Mouse (Mus musculus) v-Abl transformed pro-B cells (cell line): ENCODE results near the gene Gm28372.

ENCODE experiments used
- in situ Hi-C, 2 experiments: fragments of 400-800 bp; cut with MboI; formaldehyde crosslinking; loops; one replicate each; pipeline ENCODE4 v1.15.1; 2025; ENCODE audit not compliant: unreplicated experiment in 2 of 2

Gm28372 gene

DNA sequence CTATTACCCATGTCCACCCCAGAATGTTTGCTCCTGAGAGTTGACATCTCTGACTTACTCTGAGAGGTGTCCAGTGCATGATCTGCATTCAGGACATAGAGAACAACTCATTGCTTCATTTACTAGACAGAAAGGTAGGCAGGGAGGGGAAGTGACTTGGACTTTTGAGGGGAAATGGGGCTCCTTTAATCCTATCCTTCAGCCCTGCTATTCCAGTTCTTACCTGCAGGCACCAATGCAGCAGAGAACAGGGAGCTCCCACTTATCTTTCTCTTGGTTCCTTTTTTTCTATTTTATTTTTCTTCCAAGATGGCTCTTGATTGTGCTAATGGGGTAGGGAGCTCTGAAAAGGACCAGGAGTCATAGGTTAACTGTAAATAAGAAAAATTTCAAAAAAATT lies 43.4 kb downstream of the Gm28372 start:
- in situ Hi-C loops: loop anchor here (5.0 kb wide), 2 partner anchors 109 to 114 kb away; partner anchors contain the start of gene Mrps26 (in 1 of the 2)

DNA sequence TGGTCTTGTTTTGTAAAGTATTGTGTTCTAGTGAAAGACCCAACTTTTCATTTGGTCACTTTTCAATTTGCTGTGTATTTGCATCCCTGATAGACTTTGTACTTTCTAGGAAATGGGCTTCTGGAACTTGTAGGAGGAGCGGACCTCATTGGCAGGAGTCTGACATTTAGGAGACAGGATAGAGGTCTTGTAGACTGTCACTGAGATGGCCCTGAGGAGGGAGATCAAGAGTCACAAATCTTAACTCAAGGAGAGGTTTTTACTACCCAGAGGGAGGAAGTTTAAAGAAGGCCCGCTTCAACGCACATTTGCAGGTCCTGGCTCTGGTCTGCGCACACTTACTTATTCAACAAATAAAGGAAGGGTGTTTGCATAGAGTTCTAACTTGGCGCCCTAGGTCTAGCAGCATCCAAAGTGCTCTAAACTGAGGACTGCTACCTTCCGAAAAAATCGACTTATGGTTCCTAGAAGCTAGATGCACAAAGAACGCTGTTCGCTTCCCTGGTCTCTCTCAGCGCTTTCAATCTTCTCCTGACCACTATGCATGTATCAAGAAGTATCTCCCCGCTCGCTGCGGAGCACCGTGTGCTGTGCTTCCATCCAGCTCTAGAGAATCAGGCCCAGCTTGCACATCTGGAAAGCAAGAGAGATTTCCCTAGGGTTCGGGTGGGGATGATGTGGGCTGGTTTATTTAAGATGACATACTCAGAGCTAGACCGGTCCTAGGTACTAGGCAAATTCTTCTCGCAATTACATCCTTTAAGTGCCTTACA lies 44.2 kb downstream of the Gm28372 start:
- in situ Hi-C loops: loop anchor here (5.0 kb wide), 2 partner anchors 108 to 113 kb away; partner anchors contain the start of gene Mrps26 (in 1 of the 2)

DNA sequence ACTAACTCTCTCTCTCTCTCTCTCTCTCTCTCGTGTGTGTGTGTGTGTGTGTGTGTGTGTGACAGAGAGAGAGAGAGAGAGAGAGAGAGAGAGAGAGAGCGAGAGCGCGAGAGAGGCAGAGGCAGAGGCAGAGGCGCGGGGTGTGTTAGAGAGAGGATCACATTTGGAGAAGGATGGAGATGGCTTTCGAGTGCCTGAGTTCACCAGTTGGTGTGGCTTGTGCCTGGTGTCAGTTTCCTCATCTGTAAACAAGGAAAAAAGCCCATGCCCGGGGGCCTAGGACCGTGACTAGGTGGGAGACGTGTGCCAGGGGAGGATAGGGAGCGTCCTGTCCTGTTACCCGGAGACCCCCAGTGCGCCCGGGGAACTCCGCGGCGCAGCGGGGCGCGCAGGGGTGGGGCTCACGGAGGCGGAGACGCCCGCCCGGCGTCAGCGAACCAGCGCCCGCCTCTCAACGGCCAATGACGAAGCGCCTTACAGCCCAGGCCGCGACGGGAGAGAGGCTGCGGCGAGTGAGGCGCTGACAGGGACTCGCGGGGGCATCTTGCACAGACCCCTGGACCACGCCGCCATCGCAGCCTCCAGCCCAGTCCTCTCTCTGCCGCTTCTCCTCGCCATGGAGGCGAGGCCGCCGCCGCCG lies 44.9 kb downstream of the Gm28372 start, which contains the start of gene Ptpra:
TSS of gene Ptpra (plus strand) at position 485 of the 640 bp plus-strand sequence.
- in situ Hi-C loops: loop anchor here (5.0 kb wide), 2 partner anchors 107 to 112 kb away; partner anchors contain the start of gene Mrps26 (in 1 of the 2)

DNA sequence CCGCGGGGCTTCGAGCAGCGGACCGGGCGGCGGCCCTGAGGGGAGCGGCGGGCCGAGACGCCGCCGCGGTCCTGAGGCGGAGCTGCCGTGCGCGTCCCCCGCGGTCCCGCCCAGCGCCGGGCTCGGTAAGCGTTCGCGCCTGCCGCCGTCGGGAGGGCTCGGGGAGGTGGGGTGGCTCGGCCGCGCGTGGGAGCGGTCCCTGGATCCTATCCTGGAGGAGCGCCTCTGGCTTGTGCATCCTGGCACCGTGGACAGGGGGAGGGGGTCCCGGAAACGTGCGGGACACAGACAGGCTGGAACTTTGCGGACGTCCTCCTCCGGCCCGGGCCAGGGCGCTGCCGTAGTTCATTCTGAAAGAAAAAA lies 45.4 kb downstream of the Gm28372 start:
- in situ Hi-C loops: no loop called here

DNA sequence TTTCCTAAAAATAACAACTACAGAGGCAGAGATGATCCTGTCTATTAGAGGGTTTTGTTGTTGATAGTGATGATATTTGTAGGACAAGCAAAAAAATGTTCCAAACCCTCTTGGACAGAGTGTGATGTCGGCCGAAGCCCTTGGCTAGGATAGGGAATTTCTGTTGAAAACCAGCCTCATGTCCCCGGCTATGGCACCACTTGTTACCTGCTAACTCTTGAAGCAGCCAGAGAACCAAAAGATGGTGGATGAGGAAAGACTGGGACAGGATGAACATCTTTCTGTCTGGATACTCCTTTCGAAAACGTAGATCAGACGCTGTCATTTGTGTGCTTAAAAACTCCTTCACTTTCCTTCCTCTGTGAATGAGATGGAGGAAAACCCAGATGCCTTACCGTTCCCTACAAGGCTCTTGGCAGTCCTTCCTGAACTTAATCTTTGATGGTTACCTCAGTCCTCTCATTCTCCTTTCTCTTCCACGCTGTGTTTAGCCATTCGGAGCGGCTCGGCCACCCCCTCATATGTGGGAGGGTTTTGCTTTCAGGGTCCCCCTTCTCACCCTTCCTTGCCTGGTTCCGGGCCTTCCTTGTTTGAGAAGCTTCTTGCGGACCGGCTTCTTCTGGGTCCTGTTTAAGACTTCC lies 46.2 kb downstream of the Gm28372 start:
- in situ Hi-C loops: no loop called here

DNA sequence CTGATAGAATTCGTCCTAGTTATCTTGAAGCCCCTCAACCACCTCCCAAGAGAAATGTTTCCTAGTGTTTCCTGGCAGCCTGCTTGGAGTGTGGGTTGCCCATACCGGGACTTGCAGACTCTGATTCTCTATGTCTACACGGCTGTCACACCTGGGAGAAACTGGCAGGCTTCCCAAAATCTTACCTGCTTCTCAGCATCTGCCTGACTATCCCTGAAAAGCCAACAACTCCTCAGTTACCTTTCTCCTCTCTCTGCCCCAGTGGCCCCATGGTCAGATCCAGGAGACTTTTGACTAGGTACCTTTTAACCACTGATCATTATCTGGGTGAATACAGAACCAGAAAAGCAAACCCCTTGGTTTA lies 46.7 kb downstream of the Gm28372 start:
- in situ Hi-C loops: no loop called here

DNA sequence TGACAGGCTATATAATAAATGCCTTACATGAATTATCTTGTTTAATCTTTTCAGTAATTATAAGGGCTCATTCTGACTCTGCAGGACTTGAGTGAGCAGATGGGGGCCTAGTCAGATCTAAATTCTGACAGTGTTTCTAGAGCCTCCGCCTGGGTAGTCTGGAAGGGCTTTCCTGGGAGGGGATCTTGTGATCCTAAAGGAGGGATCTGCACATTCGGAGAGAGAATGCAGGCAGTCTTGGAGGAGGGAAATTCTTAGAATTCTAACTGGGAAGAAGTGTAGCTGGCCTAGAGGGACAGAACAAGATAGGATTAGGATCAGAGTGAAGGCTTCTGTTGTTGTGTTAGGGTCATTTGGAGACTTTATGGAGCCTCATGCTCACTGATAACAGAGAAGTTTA lies 47.2 kb downstream of the Gm28372 start:
- in situ Hi-C loops: no loop called here

DNA sequence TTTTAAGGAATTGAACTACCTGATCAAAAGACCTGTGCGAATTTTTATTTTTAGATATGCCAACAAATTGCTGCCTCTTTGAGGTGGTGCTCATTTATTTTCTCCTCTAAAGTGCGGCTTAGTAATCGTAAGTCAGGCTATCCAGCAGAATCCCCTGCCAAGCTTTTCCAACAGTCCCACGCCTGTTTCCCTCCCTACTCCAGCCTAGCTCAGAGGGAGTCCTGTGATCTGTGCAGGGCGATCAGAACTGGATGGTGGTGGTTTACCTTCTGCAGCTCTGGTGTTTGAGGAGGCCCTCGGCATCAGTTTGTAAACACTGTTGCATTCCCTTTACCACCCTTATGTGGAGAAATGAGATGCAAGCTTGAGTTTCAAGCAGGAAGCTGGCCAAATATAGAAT lies 48.4 kb downstream of the Gm28372 start:
- in situ Hi-C loops: no loop called here

DNA sequence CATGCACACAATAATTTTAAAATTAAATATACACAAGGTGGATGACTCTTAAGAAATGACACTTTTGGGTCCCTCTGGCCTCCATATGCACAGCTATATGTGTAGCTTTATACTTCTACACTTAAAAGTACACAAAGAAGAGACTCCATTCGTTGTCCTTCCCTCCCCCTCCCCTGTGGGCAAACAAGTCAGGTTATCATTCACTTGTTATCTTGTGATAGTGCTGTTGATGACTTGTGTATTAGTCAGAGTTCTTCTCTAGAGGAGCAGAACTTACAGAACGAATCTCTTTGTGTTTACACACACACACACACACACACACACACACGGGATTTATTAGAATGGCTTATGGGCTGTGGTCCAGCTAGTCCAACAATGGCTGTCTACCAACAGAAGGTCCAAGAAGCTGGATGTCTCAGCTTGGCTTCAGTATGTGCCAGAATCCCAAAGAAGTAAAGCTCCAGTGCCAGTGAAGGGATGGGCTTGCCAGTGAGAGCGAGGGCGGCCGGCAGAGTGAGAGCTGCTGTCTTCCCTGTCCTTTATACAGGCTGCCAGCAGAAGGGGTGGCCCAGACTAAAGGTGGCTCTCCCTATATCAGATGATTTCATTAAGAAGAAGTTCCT lies 49.8 kb downstream of the Gm28372 start:
- in situ Hi-C loops: no loop called here
